Mouse (Mus musculus) limb, embryonic 12.5 days (tissue): ENCODE data around the gene Zcchc7. TPM values are rescaled to one million over a fixed set of nuclear protein-coding genes. Genes with fewer than 3 reads are reported as not detected.
"Not testable (repeated sequence)": the region's sequence is repeated elsewhere in the genome, so short reads cannot be mapped to it uniquely, and the experiment has no call there.

Experiments
- ATAC-seq: fragments of 200-750 bp; cut with Nextera tagmentation; 2 replicates; pipeline ENCODE4 v1.8.0; 2017; ENCODE audit warnings: low read depth, moderate TSS enrichment; ENCODE audit not compliant: insufficient number of reproducible peaks, insufficient read depth, low FRiP score, low TSS enrichment
- H3K27ac ChIP-seq: fragments of 300-500 bp; sonication (generic); 2 replicates; pipeline ENCODE4 v1.5.1; 2016; ENCODE audit warnings: mild to moderate bottlenecking, moderate library complexity
- H3K27me3 ChIP-seq: fragments of 300-500 bp; sonication (generic); 2 replicates; pipeline ENCODE4 v1.6.1; 2016; ENCODE audit warnings: mild to moderate bottlenecking, moderate library complexity
- H3K36me3 ChIP-seq: fragments of 300-500 bp; sonication (generic); 2 replicates; pipeline ENCODE4 v1.6.1; 2016; ENCODE audit warnings: mild to moderate bottlenecking, moderate library complexity
- H3K4me1 ChIP-seq: fragments of 300-500 bp; sonication (generic); replicated peaks from 2 replicates; pipeline ENCODE4 v1.6.1; 2016
- H3K4me2 ChIP-seq: fragments of 300-500 bp; sonication (generic); 2 replicates; pipeline ENCODE4 v1.6.1; 2016; ENCODE audit warnings: mild to moderate bottlenecking, moderate library complexity
- H3K4me3 ChIP-seq: fragments of 300-500 bp; sonication (generic); replicated peaks from 2 replicates; pipeline ENCODE4 v1.5.1; 2016; ENCODE audit warnings: mild to moderate bottlenecking
- H3K9ac ChIP-seq: fragments of 300-500 bp; sonication (generic); replicated peaks from 2 replicates; pipeline ENCODE4 v1.6.1; 2016; ENCODE audit warnings: mild to moderate bottlenecking, moderate library complexity
- H3K9me3 ChIP-seq: fragments of 300-500 bp; sonication (generic); 2 replicates; pipeline ENCODE4 v1.6.1; 2016; ENCODE audit warnings: mild to moderate bottlenecking, moderate library complexity
- WGBS: fragments of 180-500 bp; shearing (Covaris S2); methylation state at CpG from one replicate; pipeline ENCODE4 v1.1.7; 2016; 5-methylcytosine and 5-hydroxymethylcytosine counted together
- polyA plus RNA-seq: library from polyadenylated mRNA; unstranded; fragments of >200 nt; fragmentation: Nextera tagmentation; extraction: Ambion mirVana; gene quantifications from 2 replicates; pipeline ENCODE4 v1.2.1, GENCODE M21; 2016

The Zcchc7 gene
- polyA plus RNA-seq, 1 experiment from 2014 or later, result 29.0 TPM

GRCm38 (mm10) chr4:44713554-44714051 is 42.1 kb upstream of the Zcchc7 start:
- H3K9ac ChIP-seq, result no peak overlapping the region
- peaks cover 91% of the 10 kb centered on the region for H3K27me3 ChIP-seq
- H3K4me1 ChIP-seq, result peaks cover 20% of the 10 kb centered on the region
- 1% methylated on average over 19 of the region's 19 CpGs for WGBS
- H3K4me3 ChIP-seq, result peak overlapping the region; percentile 16; the same call in 1 of the 2 replicates
- no peak overlapping the region for H3K27ac ChIP-seq
- no peaks in the 10 kb centered on the region for H3K36me3 ChIP-seq
- no peak; the same call in 1 of the 2 replicates for ATAC-seq
- H3K4me2 ChIP-seq, result 0 out of 2 replicates have a peak overlapping the region, but pooled peaks have one; percentile 29
- no peaks in the 10 kb centered on the region for H3K9me3 ChIP-seq

DNA sequence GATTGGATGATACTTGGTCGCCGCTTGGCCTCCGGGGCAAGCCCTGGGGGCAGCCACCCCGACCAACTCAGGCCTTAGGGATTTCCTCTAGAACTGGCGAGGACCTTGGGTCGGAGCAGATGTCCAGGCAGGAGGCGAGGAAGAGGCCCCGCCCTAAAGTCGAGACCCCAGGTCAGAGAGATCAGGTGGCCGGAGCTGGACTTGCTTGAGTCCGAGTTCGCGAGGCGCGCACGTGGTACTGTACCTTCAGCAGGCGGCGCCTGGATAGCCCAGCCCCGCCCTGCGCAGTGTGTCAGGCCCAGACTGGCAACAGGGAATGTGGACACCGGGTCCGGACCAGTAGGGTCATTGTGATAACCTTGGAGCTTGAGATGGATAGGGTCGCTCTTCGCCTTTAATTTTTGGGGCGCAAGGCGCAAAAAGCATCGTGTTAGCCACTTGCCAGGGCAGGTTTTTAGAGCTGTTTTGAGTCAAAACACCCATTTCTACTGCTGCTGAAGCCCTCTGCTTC is 41.5 kb upstream of the Zcchc7 start:
- no peak for ATAC-seq
- no peak overlapping the region for H3K9ac ChIP-seq
- peaks cover 90% of the 10 kb centered on the region for H3K27me3 ChIP-seq
- under 1% methylated on average over 27 of the region's 27 CpGs for WGBS
- H3K9me3 ChIP-seq, result no peaks in the 10 kb centered on the region
- H3K36me3 ChIP-seq, result no peaks in the 10 kb centered on the region
- H3K4me2 ChIP-seq, result 0 out of 2 replicates have a peak overlapping the region, but pooled peaks have one; percentile 4
- no peak overlapping the region for H3K27ac ChIP-seq
- H3K4me3 ChIP-seq, result peak overlapping the region; percentile 16; the same call in 1 of the 2 replicates
- peaks cover 20% of the 10 kb centered on the region for H3K4me1 ChIP-seq

DNA sequence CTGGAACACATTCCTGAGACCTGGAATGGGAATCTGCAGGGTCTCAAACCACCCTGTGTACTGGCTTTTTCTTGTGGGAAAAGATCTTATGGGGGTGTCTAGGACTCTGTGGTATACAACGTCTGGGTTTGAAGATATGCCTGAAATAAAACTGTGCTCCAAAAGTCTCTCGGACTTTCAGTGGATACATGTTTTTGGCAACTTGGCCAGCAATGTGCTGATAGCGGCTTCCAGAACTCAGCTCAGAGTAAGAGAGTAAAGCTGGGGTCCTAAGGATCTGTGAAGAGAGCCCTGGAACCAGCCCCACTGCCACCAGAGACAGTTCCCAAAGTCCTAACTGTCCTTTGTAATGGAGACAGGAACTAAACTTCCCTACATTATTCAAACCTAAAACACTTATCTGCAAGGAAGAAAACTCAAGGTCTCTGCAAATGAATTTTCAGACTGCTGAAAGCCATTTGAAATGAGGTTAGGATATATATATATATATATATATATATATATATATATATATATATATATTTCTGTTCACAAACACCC is 40.0 kb upstream of the Zcchc7 start:
- peaks cover 18% of the 10 kb centered on the region for H3K4me1 ChIP-seq
- WGBS, result 7% methylated on average over 3 of the region's 3 CpGs

DNA sequence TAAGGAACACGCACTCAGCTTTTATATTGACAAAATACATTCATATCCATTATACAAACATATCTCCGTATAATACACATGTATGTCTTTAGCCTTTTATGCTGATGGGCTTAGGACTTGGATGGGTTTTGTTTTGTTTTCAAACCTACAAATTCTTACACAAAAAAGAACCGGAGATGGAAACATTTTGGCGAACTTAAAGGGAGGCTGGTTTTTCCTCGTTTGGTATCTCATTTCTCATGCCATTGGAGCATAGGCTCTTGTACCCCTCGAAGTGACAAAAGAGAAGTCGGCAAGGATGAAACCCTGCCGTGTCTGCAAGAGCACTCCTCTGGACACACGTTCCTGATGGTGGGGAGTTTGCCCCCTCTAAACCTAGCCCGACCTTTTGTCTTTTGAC is 39.3 kb upstream of the Zcchc7 start:
- H3K4me2 ChIP-seq, result no peak overlapping the region
- no peaks in the 10 kb centered on the region for H3K36me3 ChIP-seq
- H3K27me3 ChIP-seq, result peaks cover 90% of the 10 kb centered on the region
- no peak for ATAC-seq
- H3K9me3 ChIP-seq, result no peaks in the 10 kb centered on the region
- H3K27ac ChIP-seq, result no peak overlapping the region
- H3K4me3 ChIP-seq, result no peak overlapping the region
- 3% methylated on average over 10 of the region's 10 CpGs for WGBS
- no peak overlapping the region for H3K9ac ChIP-seq
- peaks cover 17% of the 10 kb centered on the region for H3K4me1 ChIP-seq

More for the DNA sequence above, 40.0 kb upstream of the Zcchc7 start:
- Histone ChIP-seq H3K9me3 (no peaks in the 10 kb centered on the region), H3K4me3 (no peak overlapping the region), H3K27ac (no peak overlapping the region), H3K27me3 (peaks cover 91% of the 10 kb centered on the region), H3K36me3 (no peaks in the 10 kb centered on the region), H3K4me2 (no peak overlapping the region), H3K9ac (no peak overlapping the region)
- no peak for ATAC-seq

DNA sequence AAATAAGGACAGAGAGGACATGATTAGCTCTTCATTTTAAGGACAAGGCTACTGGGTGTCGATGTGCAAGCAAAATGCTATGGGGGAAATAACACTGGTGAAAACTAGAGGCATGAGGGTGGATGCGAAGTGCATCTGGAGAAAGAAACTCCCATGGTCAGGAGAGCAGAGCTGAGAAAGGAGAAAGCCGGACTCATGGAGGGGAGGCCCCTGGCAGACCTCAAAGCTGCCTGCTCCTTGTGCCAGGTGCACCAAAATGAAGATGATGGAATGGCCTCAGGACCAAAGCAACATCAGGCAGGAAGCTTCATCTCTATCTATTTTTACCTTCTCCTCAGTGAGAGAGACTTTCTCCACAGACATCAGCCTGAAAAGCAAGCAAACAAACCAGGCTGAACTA is 38.0 kb upstream of the Zcchc7 start:
- Histone ChIP-seq H3K27ac (no peak overlapping the region), H3K4me3 (no peak overlapping the region)

GRCm38 (mm10) chr4:44720046-44720445 is 35.6 kb upstream of the Zcchc7 start:
- H3K9ac ChIP-seq, result no peak overlapping the region
- no peak overlapping the region for H3K27ac ChIP-seq
- H3K9me3 ChIP-seq, result no peaks in the 10 kb centered on the region
- no peak overlapping the region for H3K4me3 ChIP-seq
- H3K27me3 ChIP-seq, result peaks cover 60% of the 10 kb centered on the region
- H3K4me1 ChIP-seq, result no peaks in the 10 kb centered on the region
- H3K4me2 ChIP-seq, result no peak overlapping the region
- ATAC-seq, result no peak
- no peaks in the 10 kb centered on the region for H3K36me3 ChIP-seq
- WGBS, result 89% methylated on average over 8 of the region's 8 CpGs

More for the DNA sequence above, 38.0 kb upstream of the Zcchc7 start:
- Histone ChIP-seq H3K27me3 (peaks cover 80% of the 10 kb centered on the region), H3K36me3 (no peaks in the 10 kb centered on the region), H3K4me1 (peaks cover 17% of the 10 kb centered on the region), H3K9me3 (no peaks in the 10 kb centered on the region), H3K4me2 (no peak overlapping the region), H3K9ac (no peak overlapping the region)
- ATAC-seq, result no peak
- 73% methylated on average over 3 of the region's 3 CpGs for WGBS

DNA sequence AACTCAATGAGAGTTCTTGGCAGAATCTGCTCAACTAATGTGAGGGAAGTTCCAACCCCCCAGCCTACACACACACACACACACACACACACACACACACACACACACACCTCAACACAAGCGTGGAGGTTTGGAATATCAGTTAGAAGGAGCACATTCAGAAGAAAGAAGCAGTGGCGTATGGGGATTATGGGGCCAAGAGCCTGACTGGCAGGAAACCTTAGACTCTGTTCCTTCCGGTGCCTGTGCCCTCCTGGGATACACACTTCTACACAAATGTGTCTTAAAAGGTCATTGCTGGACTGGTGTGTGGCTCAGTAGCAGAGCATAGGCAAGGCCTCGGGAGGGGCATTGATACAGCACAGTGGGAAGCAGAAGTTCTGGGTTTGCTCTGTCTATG is 34.4 kb upstream of the Zcchc7 start:
- ATAC-seq, result no peak
- H3K4me2 ChIP-seq, result no peak overlapping the region
- H3K9ac ChIP-seq, result no peak overlapping the region
- peaks cover 53% of the 10 kb centered on the region for H3K27me3 ChIP-seq
- no peaks in the 10 kb centered on the region for H3K9me3 ChIP-seq
- no peak overlapping the region for H3K27ac ChIP-seq
- H3K36me3 ChIP-seq, result no peaks in the 10 kb centered on the region
- H3K4me1 ChIP-seq, result no peaks in the 10 kb centered on the region
- H3K4me3 ChIP-seq, result no peak overlapping the region
- WGBS, result 82% methylated on average over 4 of the region's 4 CpGs

- no peak overlapping the region for H3K9ac ChIP-seq
- no peak for ATAC-seq
- H3K27me3 ChIP-seq, result peaks cover 7% of the 10 kb centered on the region
- no peaks in the 10 kb centered on the region for H3K36me3 ChIP-seq
- no peak overlapping the region for H3K4me3 ChIP-seq
- no peaks in the 10 kb centered on the region for H3K4me1 ChIP-seq
- H3K9me3 ChIP-seq, result peaks cover 6% of the 10 kb centered on the region; the same call in 1 of the 2 replicates
- H3K27ac ChIP-seq, result no peak overlapping the region
- 74% methylated on average over 1 of the region's 1 CpGs for WGBS
- H3K4me2 ChIP-seq, result no peak overlapping the region
Measured at GRCm38 (mm10) chr4:44740471-44740870, 15.2 kb upstream of the Zcchc7 start.

DNA sequence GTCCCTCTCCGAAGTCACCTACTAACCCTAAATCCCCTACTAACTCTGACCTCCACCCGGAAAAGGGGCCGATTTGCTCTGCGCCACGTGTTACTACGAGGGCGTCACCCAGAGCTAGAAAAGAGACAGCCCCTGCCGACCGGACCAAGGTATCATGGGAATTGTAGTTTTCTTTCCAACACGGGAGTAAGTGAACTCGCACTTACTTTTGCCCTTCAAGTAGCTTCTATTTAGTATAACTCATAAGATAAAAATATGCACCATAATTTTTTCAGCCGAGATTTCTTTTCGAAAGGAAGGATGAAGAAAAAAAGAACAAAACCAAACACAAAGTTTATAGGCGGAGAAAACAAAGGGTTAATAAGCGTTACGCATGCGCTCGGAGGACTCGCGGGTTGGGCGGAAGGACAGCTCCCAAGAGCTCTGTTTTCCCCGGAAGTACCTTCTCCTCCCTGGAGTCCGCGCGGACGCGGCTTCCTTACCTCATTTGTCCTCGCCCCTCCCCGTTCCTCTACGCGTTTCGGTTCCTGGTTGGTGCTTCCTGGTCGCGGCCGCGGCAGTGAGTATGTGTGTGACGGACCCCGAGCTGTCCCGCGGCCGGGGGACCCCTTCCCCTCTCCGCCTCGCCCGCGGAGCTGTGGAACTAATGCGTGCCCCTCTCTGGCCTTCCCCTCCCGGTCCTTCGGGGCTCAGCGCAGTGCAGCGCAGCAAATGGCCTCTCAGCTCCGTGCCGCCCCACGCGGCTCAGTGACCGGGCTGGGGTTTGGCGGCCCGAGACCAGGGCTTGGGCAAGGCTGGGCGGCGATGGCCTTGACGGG is 666 bp downstream of the Zcchc7 start:
- H3K4me3 ChIP-seq, result peak overlapping the region; percentile 96
- H3K9me3 ChIP-seq, result no peaks in the 10 kb centered on the region
- no peaks in the 10 kb centered on the region for H3K36me3 ChIP-seq
- peak; percentile 96 for ATAC-seq
- peak overlapping the region; percentile 85 for H3K4me2 ChIP-seq
- WGBS, result under 1% methylated on average over 60 of the region's 60 CpGs
- H3K4me1 ChIP-seq, result peaks cover 5% of the 10 kb centered on the region
- peak overlapping the region; percentile 84 for H3K9ac ChIP-seq
- 0 out of 2 replicates have a peak, but pooled peaks cover 3% of the 10 kb centered on the region for H3K27me3 ChIP-seq
- peak overlapping the region; percentile 85 for H3K27ac ChIP-seq

DNA sequence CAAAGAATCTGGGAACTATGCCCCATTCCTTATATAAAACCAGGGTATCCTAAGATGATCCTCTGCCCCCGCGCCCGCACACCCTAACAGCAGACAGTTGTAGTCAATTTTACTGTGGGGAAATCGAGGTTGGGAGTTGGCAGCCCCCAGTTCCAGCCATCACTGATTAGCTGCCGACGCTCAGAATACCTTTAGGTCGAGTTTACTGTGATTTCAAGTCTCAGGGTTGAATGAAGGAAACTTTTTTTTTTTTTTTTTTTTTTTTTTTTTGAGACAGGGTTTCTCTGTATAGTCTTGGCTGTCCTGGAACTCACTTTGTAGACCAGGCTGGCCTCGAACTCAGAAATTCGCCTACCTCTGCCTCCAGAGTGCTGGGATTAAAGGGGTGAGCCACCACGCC is 1.5 kb downstream of the Zcchc7 start:
- 6% methylated on average over 10 of the region's 10 CpGs for WGBS
- not testable (repeated sequence) for H3K9me3 ChIP-seq, H3K4me1 ChIP-seq, H3K36me3 ChIP-seq, H3K27me3 ChIP-seq, ATAC-seq
- Histone ChIP-seq H3K27ac (peak overlapping the region; percentile 85; the same call in 1 of the 2 replicates), H3K9ac (peak overlapping the region; percentile 84), H3K4me2 (peak overlapping the region; percentile 85), H3K4me3 (peak overlapping the region; percentile 96)

DNA sequence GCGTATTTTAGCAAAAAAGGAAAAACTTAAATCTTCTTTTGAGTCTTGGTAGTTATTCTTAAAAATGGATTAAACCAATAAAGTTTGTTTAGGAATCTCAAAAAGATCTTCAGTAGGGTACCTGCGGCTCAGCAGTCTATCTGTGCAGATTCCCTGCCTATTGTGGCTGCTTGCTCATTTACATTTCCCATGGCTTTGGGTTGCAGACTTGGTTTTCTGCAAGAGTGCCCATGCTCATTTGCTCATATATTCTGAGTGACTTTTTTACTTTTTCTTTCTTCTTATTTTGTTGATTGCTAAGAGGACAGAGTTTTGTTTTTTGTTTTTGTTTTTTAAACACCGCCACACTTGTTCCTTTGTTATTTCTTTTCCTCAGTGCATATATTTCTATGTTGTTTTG is 19.2 kb downstream of the Zcchc7 start:
- Histone ChIP-seq H3K4me1 (0 out of 2 replicates have a peak, but pooled peaks cover 3% of the 10 kb centered on the region), H3K9ac (no peak overlapping the region), H3K9me3 (no peaks in the 10 kb centered on the region), H3K27me3 (no peaks in the 10 kb centered on the region), H3K4me2 (no peak overlapping the region), H3K4me3 (no peak overlapping the region), H3K36me3 (no peaks in the 10 kb centered on the region), H3K27ac (no peak overlapping the region)
- WGBS, result 87% methylated on average over 3 of the region's 3 CpGs
- ATAC-seq, result no peak
